Mouse (Mus musculus): ENCODE results near the gene Cdk17. TPM values are rescaled to one million over a fixed set of nuclear protein-coding genes. Genes with fewer than 3 reads are reported as not detected.
A peak's percentile ranks its signal among the peaks of the same experiment; 100 is the strongest.

Gene Cdk17
- polyA plus RNA-seq, 1 experiment from 2014 or later, result 15.2 TPM

DNA sequence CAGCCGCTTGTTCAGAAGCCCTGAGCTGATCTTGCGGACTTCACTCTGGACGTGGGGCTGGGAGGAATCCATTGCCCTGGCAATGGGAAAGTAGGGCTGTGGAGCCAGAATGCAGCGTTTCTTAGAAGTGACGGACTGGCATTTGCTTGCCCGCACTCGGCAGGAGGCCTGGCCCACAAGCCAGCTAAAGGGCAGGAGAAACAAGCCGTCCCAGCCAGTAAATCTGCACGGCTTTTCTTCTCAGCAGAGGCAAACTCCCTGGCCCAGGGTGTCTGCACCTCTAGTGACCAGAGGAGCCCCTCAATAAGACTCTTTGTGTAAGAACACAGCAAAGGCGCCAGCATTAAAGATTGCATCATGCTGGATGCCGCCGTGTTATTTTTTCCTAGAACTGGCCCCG lies 94.6 kb downstream of the Cdk17 start:
- Histone ChIP-seq H3K36me3 (peaks cover 19% of the 10 kb centered on the region; the same call in 1 of the 2 replicates), H3K9me3 (no peaks in the 10 kb centered on the region), H3K9ac (no peak overlapping the region), H3K4me2 (0 out of 2 replicates have a peak overlapping the region, but pooled peaks have one; percentile 1), H3K4me1 (peaks cover 42% of the 10 kb centered on the region), H3K4me3 (no peak overlapping the region), H3K27ac (peak overlapping the region; percentile 76), H3K27me3 (no peaks in the 10 kb centered on the region)
- 38% methylated on average over 13 of the region's 13 CpGs for WGBS
- ATAC-seq (ENCODE audit: insufficient number of reproducible peaks, low FRiP score, low TSS enrichment, low read depth), result no peak

DNA sequence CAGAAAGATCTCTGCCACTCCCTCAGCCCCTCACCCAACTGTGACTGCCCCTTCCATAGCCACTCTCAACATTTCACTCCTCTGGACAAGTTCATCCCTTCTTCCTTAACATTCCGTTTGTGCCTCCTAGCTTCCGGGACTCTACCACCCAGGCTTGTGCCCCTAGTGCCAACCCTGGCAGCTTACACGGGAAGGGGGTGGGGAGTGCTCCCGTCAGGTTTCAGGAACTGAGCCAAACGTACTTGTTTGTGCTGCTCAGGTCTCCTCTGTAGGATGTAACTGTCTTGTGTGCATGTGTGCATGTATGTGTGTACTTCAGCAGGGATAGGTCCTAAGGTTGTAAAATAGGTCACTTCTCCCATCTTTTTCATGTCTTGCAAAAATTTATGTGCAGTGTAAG lies 99.2 kb downstream of the Cdk17 start:
- WGBS, result 58% methylated on average over 5 of the region's 5 CpGs
- no peak overlapping the region for H3K9ac ChIP-seq
- H3K4me2 ChIP-seq, result no peak overlapping the region
- H3K4me3 ChIP-seq, result no peak overlapping the region
- peaks cover 45% of the 10 kb centered on the region for H3K4me1 ChIP-seq
- no peaks in the 10 kb centered on the region for H3K27me3 ChIP-seq
- ATAC-seq (ENCODE audit: insufficient number of reproducible peaks, low FRiP score, low TSS enrichment, low read depth), result no peak
- H3K27ac ChIP-seq, result no peak overlapping the region
- peaks cover 9% of the 10 kb centered on the region for H3K36me3 ChIP-seq
- no peaks in the 10 kb centered on the region for H3K9me3 ChIP-seq

DNA sequence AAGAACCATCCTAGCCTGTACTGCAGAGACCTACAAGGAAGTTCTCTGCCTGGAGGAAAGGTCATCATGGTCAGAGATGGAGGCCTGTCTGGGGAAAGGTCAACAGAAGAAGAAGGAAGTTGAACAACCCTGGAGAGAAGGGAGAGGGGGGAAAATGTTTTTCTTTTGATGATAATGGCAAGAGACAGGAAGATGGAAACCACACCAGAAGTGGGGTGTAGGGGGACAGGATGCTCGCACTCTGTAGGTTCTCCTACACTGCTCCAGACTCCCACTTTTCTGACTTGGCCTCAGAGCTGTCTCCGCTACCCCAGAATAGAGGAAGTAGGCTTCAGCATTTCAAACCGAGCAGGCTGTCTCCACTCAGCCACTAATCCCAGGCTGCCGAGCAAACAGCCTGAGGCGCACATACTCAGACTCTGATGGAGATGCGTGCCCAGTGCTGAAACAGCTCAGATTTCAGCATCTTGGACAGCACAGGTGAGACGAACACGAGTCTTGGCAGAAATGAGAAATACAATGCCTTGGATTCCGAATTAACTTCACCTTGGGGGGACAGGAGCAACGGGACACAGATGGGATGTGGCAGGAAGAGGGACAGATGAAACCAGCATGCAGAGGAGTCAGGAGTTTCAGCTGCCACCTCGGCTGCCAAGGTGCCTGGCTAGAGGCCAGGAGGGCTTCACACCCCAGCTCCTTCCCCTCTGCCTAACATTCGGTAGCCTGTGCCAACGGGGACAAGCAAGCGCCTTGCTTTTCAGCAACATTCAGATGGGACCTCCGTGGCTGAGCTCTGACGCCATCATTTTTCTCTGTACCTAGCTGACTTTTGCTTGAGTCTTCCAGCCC lies 100.7 kb downstream of the Cdk17 start:
- ATAC-seq (ENCODE audit: insufficient number of reproducible peaks, low FRiP score, low TSS enrichment, low read depth), result peak; percentile 42; the same call in 1 of the 2 replicates
- Histone ChIP-seq H3K9ac (no peak overlapping the region), H3K4me2 (peak overlapping the region; percentile 6; the same call in 1 of the 2 replicates), H3K27ac (peak overlapping the region; percentile 79), H3K4me1 (peaks cover 34% of the 10 kb centered on the region), H3K4me3 (no peak overlapping the region), H3K27me3 (no peaks in the 10 kb centered on the region), H3K9me3 (no peaks in the 10 kb centered on the region), H3K36me3 (peaks cover 15% of the 10 kb centered on the region)
- WGBS, result 15% methylated on average over 16 of the region's 16 CpGs

DNA sequence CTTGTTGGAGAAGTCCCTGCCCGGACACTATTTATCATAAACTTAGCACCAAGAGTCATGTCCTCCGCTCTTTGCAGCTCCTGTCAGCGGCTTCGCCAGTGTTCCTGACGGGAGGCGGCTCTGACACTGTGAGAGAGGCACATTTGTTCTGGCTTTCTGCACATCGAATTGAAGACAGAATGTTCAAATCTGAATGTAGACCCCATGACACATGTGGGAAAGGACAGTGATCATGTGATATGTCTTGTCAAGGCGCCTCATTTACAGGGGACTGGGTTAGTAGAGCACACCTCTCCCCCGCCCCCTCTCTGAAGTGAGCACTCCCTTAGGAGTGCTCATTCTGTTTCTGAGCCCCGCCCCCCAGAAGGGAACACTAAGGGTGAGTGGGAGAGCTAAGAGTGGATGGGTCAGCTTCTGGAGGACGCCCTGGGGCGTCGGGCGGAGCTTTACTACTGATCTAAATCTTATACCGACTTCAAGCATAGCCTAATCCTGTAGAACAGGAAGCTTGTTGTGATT lies 101.4 kb downstream of the Cdk17 start:
- WGBS, result 19% methylated on average over 15 of the region's 15 CpGs
- Histone ChIP-seq H3K4me3 (no peak overlapping the region), H3K27me3 (no peaks in the 10 kb centered on the region), H3K27ac (peak overlapping the region; percentile 79), H3K9ac (no peak overlapping the region), H3K36me3 (peaks cover 15% of the 10 kb centered on the region), H3K9me3 (no peaks in the 10 kb centered on the region), H3K4me1 (peaks cover 29% of the 10 kb centered on the region), H3K4me2 (peak overlapping the region; percentile 6; the same call in 1 of the 2 replicates)
- ATAC-seq (ENCODE audit: insufficient number of reproducible peaks, low FRiP score, low TSS enrichment, low read depth), result no peak

GRCm38 (mm10) chr10:93263431-93263830 lies 102.8 kb downstream of the Cdk17 start:
- no peak for ATAC-seq (ENCODE audit: insufficient number of reproducible peaks, low FRiP score, low TSS enrichment, low read depth)
- Histone ChIP-seq H3K4me3 (no peak overlapping the region), H3K9me3 (no peaks in the 10 kb centered on the region), H3K27me3 (no peaks in the 10 kb centered on the region), H3K4me1 (peaks cover 29% of the 10 kb centered on the region), H3K27ac (peak overlapping the region; percentile 11; the same call in 1 of the 2 replicates), H3K4me2 (no peak overlapping the region), H3K9ac (no peak overlapping the region), H3K36me3 (peaks cover 15% of the 10 kb centered on the region)
- 69% methylated on average over 8 of the region's 8 CpGs for WGBS

DNA sequence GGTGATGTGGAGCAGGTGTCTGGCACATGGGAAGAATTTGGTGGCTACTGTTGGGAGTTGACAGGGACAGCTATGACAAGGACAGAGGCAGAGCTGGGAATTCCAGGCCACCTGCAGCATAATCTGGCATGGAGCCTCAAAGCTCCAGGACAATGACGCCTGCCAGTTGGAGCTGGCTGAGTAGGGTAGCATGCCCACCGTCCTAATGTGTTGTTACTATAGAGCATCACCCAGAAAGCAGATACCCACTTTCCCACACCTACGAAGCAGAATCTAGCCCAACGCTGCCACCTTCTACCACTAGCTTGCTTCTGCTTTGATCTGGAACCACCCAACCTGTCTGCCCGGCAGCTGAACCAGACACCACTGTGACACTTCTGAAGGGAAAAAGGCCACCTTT lies 103.3 kb downstream of the Cdk17 start:
- H3K36me3 ChIP-seq, result peaks cover 15% of the 10 kb centered on the region
- H3K4me3 ChIP-seq, result no peak overlapping the region
- WGBS, result 80% methylated on average over 5 of the region's 5 CpGs
- no peaks in the 10 kb centered on the region for H3K9me3 ChIP-seq
- H3K9ac ChIP-seq, result no peak overlapping the region
- peaks cover 29% of the 10 kb centered on the region for H3K4me1 ChIP-seq
- H3K27ac ChIP-seq, result no peak overlapping the region
- no peaks in the 10 kb centered on the region for H3K27me3 ChIP-seq
- no peak overlapping the region for H3K4me2 ChIP-seq
- no peak for ATAC-seq (ENCODE audit: insufficient number of reproducible peaks, low FRiP score, low TSS enrichment, low read depth)

GRCm38 (mm10) chr10:93265833-93266232 lies 105.2 kb downstream of the Cdk17 start:
- no peaks in the 10 kb centered on the region for H3K9me3 ChIP-seq
- ATAC-seq (ENCODE audit: insufficient number of reproducible peaks, low FRiP score, low TSS enrichment, low read depth), result no peak
- H3K4me1 ChIP-seq, result peaks cover 43% of the 10 kb centered on the region
- WGBS, result 88% methylated on average over 9 of the region's 9 CpGs
- no peak overlapping the region for H3K4me2 ChIP-seq
- H3K9ac ChIP-seq, result no peak overlapping the region
- H3K36me3 ChIP-seq, result peaks cover 15% of the 10 kb centered on the region
- no peak overlapping the region for H3K4me3 ChIP-seq
- no peak overlapping the region for H3K27ac ChIP-seq
- H3K27me3 ChIP-seq, result no peaks in the 10 kb centered on the region

GRCm38 (mm10) chr10:93266521-93266920 lies 105.8 kb downstream of the Cdk17 start:
- no peak overlapping the region for H3K4me2 ChIP-seq
- WGBS, result 85% methylated on average over 7 of the region's 7 CpGs
- no peaks in the 10 kb centered on the region for H3K27me3 ChIP-seq
- peaks cover 43% of the 10 kb centered on the region for H3K4me1 ChIP-seq
- no peak overlapping the region for H3K27ac ChIP-seq
- H3K9me3 ChIP-seq, result no peaks in the 10 kb centered on the region
- no peak overlapping the region for H3K4me3 ChIP-seq
- no peak overlapping the region for H3K9ac ChIP-seq
- ATAC-seq (ENCODE audit: insufficient number of reproducible peaks, low FRiP score, low TSS enrichment, low read depth), result no peak
- H3K36me3 ChIP-seq, result peaks cover 15% of the 10 kb centered on the region

DNA sequence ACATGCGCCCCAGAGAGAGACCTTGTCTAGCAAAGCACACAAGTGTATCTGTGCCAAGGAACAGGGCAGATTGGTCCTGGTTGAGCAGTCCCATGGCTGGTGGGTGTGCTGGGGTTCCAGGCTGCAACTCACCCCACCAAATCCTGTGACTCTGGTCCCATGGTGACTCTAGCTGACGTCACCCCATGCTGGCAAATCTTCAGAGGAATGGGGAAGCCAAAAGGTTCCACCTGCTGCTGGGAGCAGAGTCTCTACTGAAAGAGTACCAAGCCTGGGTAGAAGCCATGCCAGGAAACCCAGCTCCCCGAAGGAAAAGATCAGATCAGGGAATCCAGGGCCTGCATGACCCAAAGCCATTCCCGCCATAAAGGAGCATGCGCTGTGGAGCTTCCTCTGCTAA lies 106.8 kb downstream of the Cdk17 start:
- H3K9me3 ChIP-seq, result no peaks in the 10 kb centered on the region
- H3K27ac ChIP-seq, result no peak overlapping the region
- peaks cover 15% of the 10 kb centered on the region for H3K36me3 ChIP-seq
- H3K9ac ChIP-seq, result no peak overlapping the region
- H3K4me3 ChIP-seq, result no peak overlapping the region
- 87% methylated on average over 5 of the region's 5 CpGs for WGBS
- peaks cover 43% of the 10 kb centered on the region for H3K4me1 ChIP-seq
- H3K27me3 ChIP-seq, result no peaks in the 10 kb centered on the region
- no peak overlapping the region for H3K4me2 ChIP-seq
- ATAC-seq (ENCODE audit: insufficient number of reproducible peaks, low FRiP score, low TSS enrichment, low read depth), result no peak

DNA sequence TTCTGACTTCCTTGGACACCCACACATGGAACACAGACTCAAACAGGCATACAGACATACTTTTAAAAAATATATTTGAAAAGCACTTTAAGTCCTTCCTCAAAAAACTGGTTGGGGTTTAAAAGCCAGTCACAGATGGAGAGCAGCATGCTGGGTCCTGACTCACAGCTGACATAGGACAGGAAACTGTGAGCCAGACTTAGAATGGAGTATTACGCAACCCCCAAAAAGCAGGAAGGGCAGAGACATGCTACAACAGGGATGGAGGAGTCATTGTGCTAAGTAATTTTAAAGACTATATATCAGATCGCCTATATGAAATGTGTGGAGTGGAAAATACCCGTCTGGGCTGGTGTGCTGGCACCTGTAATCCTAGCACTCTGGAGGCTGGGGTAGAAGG lies 107.7 kb downstream of the Cdk17 start:
- Histone ChIP-seq H3K9me3 (no peaks in the 10 kb centered on the region), H3K4me3 (no peak overlapping the region), H3K4me1 (peaks cover 40% of the 10 kb centered on the region), H3K36me3 (peaks cover 15% of the 10 kb centered on the region), H3K4me2 (no peak overlapping the region), H3K27ac (no peak overlapping the region), H3K9ac (no peak overlapping the region), H3K27me3 (no peaks in the 10 kb centered on the region)
- 83% methylated on average over 3 of the region's 3 CpGs for WGBS
- ATAC-seq (ENCODE audit: insufficient number of reproducible peaks, low FRiP score, low TSS enrichment, low read depth), result no peak

GRCm38 (mm10) chr10:93269744-93270143 lies 109.1 kb downstream of the Cdk17 start:
- Histone ChIP-seq H3K9me3 (no peaks in the 10 kb centered on the region), H3K4me2 (no peak overlapping the region), H3K36me3 (peaks cover 6% of the 10 kb centered on the region), H3K9ac (no peak overlapping the region), H3K27ac (peak overlapping the region; percentile 71), H3K27me3 (no peaks in the 10 kb centered on the region), H3K4me3 (no peak overlapping the region), H3K4me1 (peaks cover 40% of the 10 kb centered on the region)
- no peak for ATAC-seq (ENCODE audit: insufficient number of reproducible peaks, low FRiP score, low TSS enrichment, low read depth)
- 34% methylated on average over 4 of the region's 4 CpGs for WGBS

DNA sequence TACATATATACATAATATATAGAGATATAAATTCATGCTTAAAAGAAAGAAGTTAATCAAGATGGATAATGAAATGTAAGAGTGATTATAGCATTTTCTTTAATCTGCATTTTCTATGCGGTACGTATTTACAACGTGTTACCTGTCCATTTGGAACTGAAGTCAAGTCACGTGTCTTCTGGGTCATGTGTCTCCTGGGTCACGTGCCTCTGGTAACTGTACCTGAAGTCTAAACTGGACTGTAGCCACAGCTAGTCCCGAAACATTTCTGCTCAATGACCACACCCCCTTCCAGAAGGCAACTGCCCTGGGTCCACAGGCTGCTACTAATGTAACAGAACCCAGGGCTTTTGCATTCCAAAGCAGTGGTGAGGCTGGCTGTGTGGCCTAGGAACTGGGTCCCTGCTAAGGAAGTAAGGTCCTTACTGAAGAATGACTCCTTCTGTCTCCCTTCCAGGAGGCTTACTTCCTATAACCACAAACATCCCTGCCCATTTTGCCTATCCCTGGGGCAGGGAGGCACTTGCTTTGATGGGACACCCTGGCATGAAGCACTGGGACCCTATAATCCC lies 110.3 kb downstream of the Cdk17 start:
- no peak for ATAC-seq (ENCODE audit: insufficient number of reproducible peaks, low FRiP score, low TSS enrichment, low read depth)
- Histone ChIP-seq H3K9ac (no peak overlapping the region), H3K4me2 (no peak overlapping the region), H3K4me1 (peaks cover 53% of the 10 kb centered on the region), H3K27ac (no peak overlapping the region), H3K4me3 (no peak overlapping the region), H3K9me3 (no peaks in the 10 kb centered on the region), H3K27me3 (no peaks in the 10 kb centered on the region), H3K36me3 (no peaks in the 10 kb centered on the region; the same call in 1 of the 2 replicates)
- 81% methylated on average over 6 of the region's 6 CpGs for WGBS

All from limb, embryonic 15.5 days (tissue).